Mouse (Mus musculus) erythroblast, embryonic 14.5 days (primary cell): ENCODE data around the gene Pls1.

ENCODE experiments used
- GATA1 ChIP-seq: IDR thresholded peaks from 2 replicates; pipeline ENCODE4 v1.6.1; 2012; ENCODE audit warnings: low read length, inconsistent platforms, mixed read lengths
- TAL1 ChIP-seq: IDR thresholded peaks from 3 replicates; pipeline ENCODE4 v1.6.1; 2012; ENCODE audit warnings: low read length, inconsistent platforms, mixed read lengths

DNA sequence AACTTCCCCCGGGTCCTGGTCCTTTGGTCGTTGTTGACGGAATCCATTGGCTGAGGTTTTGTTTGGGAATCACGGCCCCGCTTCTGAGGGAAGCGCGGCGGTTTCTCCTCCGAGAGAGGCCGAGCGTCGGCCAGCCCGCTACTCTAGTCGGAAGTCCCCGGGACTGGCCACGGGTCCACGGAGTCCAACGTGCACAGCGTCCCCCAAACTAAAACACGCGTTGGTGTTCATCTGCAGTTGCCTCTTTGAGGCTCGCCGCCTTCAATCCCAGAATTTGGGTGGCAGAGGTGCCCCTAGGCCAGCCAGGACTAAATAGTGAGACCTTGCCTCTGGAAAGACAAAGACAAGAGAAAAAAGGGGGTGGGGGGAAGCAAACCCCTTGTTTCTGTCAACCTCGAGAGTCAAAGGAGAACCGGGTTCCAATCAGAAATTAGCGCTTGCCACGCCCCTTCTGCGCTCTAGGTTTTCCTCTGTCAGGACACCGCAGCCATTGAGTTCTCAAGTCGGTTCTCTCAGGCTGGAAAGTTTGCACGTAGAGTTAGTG, 13.0 kb upstream of the Pls1 start:
- TF ChIP-seq GATA1 (no peak), TAL1 (no peak)
